Mouse (Mus musculus) lung, postnatal 0 days (tissue): ENCODE results near the gene Ier2.
"Not testable (repeated sequence)": the region's sequence is repeated elsewhere in the genome, so short reads cannot be mapped to it uniquely, and the experiment has no call there.

Experiments
- CTCF ChIP-seq: IDR thresholded peaks from 2 replicates; pipeline ENCODE4 v1.5.1; 2016; ENCODE audit warnings: antibody characterized with exemption, mild to moderate bottlenecking
- EP300 ChIP-seq: IDR thresholded peaks from 2 replicates; pipeline ENCODE4 v1.6.1; 2016; ENCODE audit warnings: antibody characterized with exemption, mild to moderate bottlenecking, control low read depth

DNA sequence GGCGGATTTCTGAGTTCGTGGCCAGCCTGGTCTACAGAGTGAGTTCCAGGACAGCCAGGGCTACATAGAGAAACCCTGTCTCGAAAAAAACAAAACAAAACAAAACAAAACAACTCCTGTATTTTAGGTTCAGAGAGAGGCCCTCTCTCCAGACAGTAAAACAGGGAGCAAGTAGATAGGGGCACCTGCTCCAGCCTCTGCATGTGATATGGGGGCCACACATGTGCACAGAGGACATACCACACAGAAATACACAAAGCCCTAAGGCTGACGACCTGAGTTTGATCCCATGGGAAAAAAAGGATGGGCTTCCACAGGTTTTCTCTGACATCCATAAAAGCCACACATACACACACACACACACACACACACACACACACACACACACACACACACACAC, 39.2 kb downstream of the Ier2 start:
- TF ChIP-seq CTCF, EP300: not testable (repeated sequence)
